Mouse (Mus musculus) neural tube, embryonic 11.5 days (tissue): Measurements from ENCODE around the gene Lefty1. TPM values are rescaled to one million over a fixed set of nuclear protein-coding genes. Genes with fewer than 3 reads are reported as not detected.

Experiments
- ATAC-seq: fragments of 200-750 bp; cut with Nextera tagmentation; 2 replicates; pipeline ENCODE4 v1.8.0; 2017; ENCODE audit warnings: moderate number of reproducible peaks, mild to moderate bottlenecking, moderate TSS enrichment, moderate library complexity; ENCODE audit not compliant: insufficient read depth, low FRiP score, low TSS enrichment
- DNase-seq: peaks from one replicate; pipeline ENCODE4 v3.0.0-alpha.2; 2015; ENCODE audit warnings: low spot score
- H3K27ac ChIP-seq: fragments of 300-500 bp; sonication (generic); 2 replicates; pipeline ENCODE4 v1.5.1; 2014; ENCODE audit warnings: low read depth, mild to moderate bottlenecking, low read length
- H3K27me3 ChIP-seq: fragments of 300-500 bp; sonication (generic); 2 replicates; pipeline ENCODE4 v1.6.1; 2014; ENCODE audit warnings: mild to moderate bottlenecking, low read length, mixed read lengths; ENCODE audit not compliant: control insufficient read depth, insufficient read depth
- H3K36me3 ChIP-seq: fragments of 300-500 bp; sonication (generic); 2 replicates; pipeline ENCODE4 v1.6.1; 2014; ENCODE audit warnings: mild to moderate bottlenecking, low read length, moderate library complexity, mixed read lengths; ENCODE audit not compliant: control insufficient read depth, insufficient read depth
- H3K4me1 ChIP-seq: fragments of 300-500 bp; sonication (generic); 2 replicates; pipeline ENCODE4 v1.6.1; 2014; ENCODE audit warnings: low read length, mixed read lengths; ENCODE audit not compliant: control insufficient read depth, insufficient read depth
- H3K4me2 ChIP-seq: fragments of 300-500 bp; sonication (generic); 2 replicates; pipeline ENCODE4 v1.6.1; 2014; ENCODE audit warnings: low read depth, mild to moderate bottlenecking, moderate library complexity
- H3K4me3 ChIP-seq: fragments of 300-500 bp; sonication (generic); 2 replicates; pipeline ENCODE4 v1.5.1; 2014; ENCODE audit warnings: low read depth, low read length
- H3K9ac ChIP-seq: fragments of 300-500 bp; sonication (generic); 2 replicates; pipeline ENCODE4 v1.6.1; 2014; ENCODE audit warnings: mild to moderate bottlenecking, low read length
- H3K9me3 ChIP-seq: fragments of 300-500 bp; sonication (generic); 2 replicates; pipeline ENCODE4 v1.6.1; 2016; ENCODE audit warnings: low read length; ENCODE audit not compliant: control insufficient read depth
- WGBS: fragments of 180-500 bp; shearing (Covaris S2); extraction: QIAGEN DNeasy Blood & Tissue Kit; methylation state at CpG from one replicate; pipeline ENCODE4 v1.1.7; 2014; 5-methylcytosine and 5-hydroxymethylcytosine counted together
- polyA plus RNA-seq: library from polyadenylated mRNA; unstranded; fragments of >200 nt; fragmentation: Nextera tagmentation; extraction: Ambion mirVana; gene quantifications from 2 replicates; pipeline ENCODE4 v1.2.1, GENCODE M21; 2014

The Lefty1 gene
- polyA plus RNA-seq, 1 experiment from 2014 or later = 0.41 TPM

- H3K9ac ChIP-seq = no peak overlapping the region
- WGBS = 87% methylated on average over 5 of the region's 5 CpGs
- H3K4me3 ChIP-seq = no peak overlapping the region
- H3K36me3 ChIP-seq = no peaks in the 10 kb centered on the region; the same call in 1 of the 2 replicates
- DNase-seq = no peak
- H3K9me3 ChIP-seq = no peaks in the 10 kb centered on the region
- no peak overlapping the region for H3K4me2 ChIP-seq
- no peaks in the 10 kb centered on the region for H3K27me3 ChIP-seq
- no peaks in the 10 kb centered on the region; the same call in 1 of the 2 replicates for H3K4me1 ChIP-seq
- H3K27ac ChIP-seq = no peak overlapping the region
- ATAC-seq = no peak
Measured at GRCm38 (mm10) chr1:180912792-180913191, 22.0 kb upstream of the Lefty1 start.

- DNase-seq (no peak), ATAC-seq (no peak)
- no peak overlapping the region for H3K4me2 ChIP-seq
- H3K9me3 ChIP-seq = no peaks in the 10 kb centered on the region
- H3K4me1 ChIP-seq = no peaks in the 10 kb centered on the region; the same call in 1 of the 2 replicates
- WGBS = 56% methylated on average over 4 of the region's 4 CpGs
- H3K27ac ChIP-seq = no peak overlapping the region
- H3K9ac ChIP-seq = no peak overlapping the region
- H3K36me3 ChIP-seq = no peaks in the 10 kb centered on the region
- no peak overlapping the region for H3K4me3 ChIP-seq
- H3K27me3 ChIP-seq = no peaks in the 10 kb centered on the region
Measured at GRCm38 (mm10) chr1:180913797-180914196, 21.0 kb upstream of the Lefty1 start.

- ATAC-seq = no peak
- no peaks in the 10 kb centered on the region for H3K9me3 ChIP-seq
- H3K36me3 ChIP-seq = no peaks in the 10 kb centered on the region
- H3K9ac ChIP-seq = no peak overlapping the region
- DNase-seq = no peak
- no peak overlapping the region for H3K27ac ChIP-seq
- 91% methylated on average over 11 of the region's 11 CpGs for WGBS
- no peaks in the 10 kb centered on the region for H3K4me1 ChIP-seq
- no peaks in the 10 kb centered on the region for H3K27me3 ChIP-seq
- no peak overlapping the region for H3K4me2 ChIP-seq
- H3K4me3 ChIP-seq = no peak overlapping the region
Measured at GRCm38 (mm10) chr1:180916425-180916824, 18.4 kb upstream of the Lefty1 start.

GRCm38 (mm10) chr1:180917053-180917452, 17.8 kb upstream of the Lefty1 start:
- DNase-seq (no peak), ATAC-seq (no peak)
- Histone ChIP-seq H3K4me3 (no peak overlapping the region), H3K27ac (no peak overlapping the region), H3K9me3 (no peaks in the 10 kb centered on the region), H3K4me2 (no peak overlapping the region), H3K27me3 (no peaks in the 10 kb centered on the region), H3K4me1 (no peaks in the 10 kb centered on the region), H3K9ac (no peak overlapping the region), H3K36me3 (no peaks in the 10 kb centered on the region)
- 63% methylated on average over 1 of the region's 1 CpGs for WGBS

GRCm38 (mm10) chr1:180919686-180920085, 15.1 kb upstream of the Lefty1 start:
- no peak for DNase-seq
- 38% methylated on average over 8 of the region's 8 CpGs for WGBS
- Histone ChIP-seq H3K9ac (no peak overlapping the region), H3K36me3 (no peaks in the 10 kb centered on the region), H3K27ac (no peak overlapping the region), H3K4me3 (no peak overlapping the region), H3K4me2 (no peak overlapping the region), H3K9me3 (no peaks in the 10 kb centered on the region), H3K27me3 (no peaks in the 10 kb centered on the region), H3K4me1 (no peaks in the 10 kb centered on the region)
- no peak for ATAC-seq

- no peak overlapping the region for H3K9ac ChIP-seq
- no peak for DNase-seq
- H3K27ac ChIP-seq = no peak overlapping the region
- H3K36me3 ChIP-seq = no peaks in the 10 kb centered on the region
- no peak overlapping the region for H3K4me2 ChIP-seq
- no peaks in the 10 kb centered on the region for H3K9me3 ChIP-seq
- H3K4me3 ChIP-seq = no peak overlapping the region
- H3K4me1 ChIP-seq = no peaks in the 10 kb centered on the region
- H3K27me3 ChIP-seq = no peaks in the 10 kb centered on the region
- ATAC-seq = no peak
- WGBS = 63% methylated on average over 6 of the region's 6 CpGs
Measured at GRCm38 (mm10) chr1:180922273-180923048, 12.4 kb upstream of the Lefty1 start.

- Histone ChIP-seq H3K9me3 (no peaks in the 10 kb centered on the region), H3K4me3 (no peak overlapping the region), H3K9ac (no peak overlapping the region), H3K27me3 (0 out of 2 replicates have a peak, but pooled peaks cover 2% of the 10 kb centered on the region), H3K4me1 (no peaks in the 10 kb centered on the region), H3K4me2 (no peak overlapping the region), H3K27ac (no peak overlapping the region), H3K36me3 (no peaks in the 10 kb centered on the region)
- ATAC-seq = no peak
- 15% methylated on average over 2 of the region's 2 CpGs for WGBS
- DNase-seq = no peak
Measured at GRCm38 (mm10) chr1:180924737-180925136, 10.1 kb upstream of the Lefty1 start.

GRCm38 (mm10) chr1:180926286-180926685, 8.5 kb upstream of the Lefty1 start:
- 80% methylated on average over 4 of the region's 4 CpGs for WGBS
- no peaks in the 10 kb centered on the region for H3K9me3 ChIP-seq
- H3K4me2 ChIP-seq = no peak overlapping the region
- 0 out of 2 replicates have a peak, but pooled peaks cover 2% of the 10 kb centered on the region for H3K27me3 ChIP-seq
- H3K4me1 ChIP-seq = no peaks in the 10 kb centered on the region
- ATAC-seq = no peak
- no peak overlapping the region for H3K27ac ChIP-seq
- no peak overlapping the region for H3K4me3 ChIP-seq
- H3K9ac ChIP-seq = no peak overlapping the region
- no peak for DNase-seq
- H3K36me3 ChIP-seq = no peaks in the 10 kb centered on the region

GRCm38 (mm10) chr1:180929599-180929998, 5.2 kb upstream of the Lefty1 start:
- Histone ChIP-seq H3K27ac (no peak overlapping the region), H3K4me2 (no peak overlapping the region), H3K36me3 (no peaks in the 10 kb centered on the region), H3K4me1 (no peaks in the 10 kb centered on the region; the same call in none of the 2 replicates), H3K4me3 (no peak overlapping the region), H3K9ac (no peak overlapping the region), H3K9me3 (no peaks in the 10 kb centered on the region), H3K27me3 (peaks cover 13% of the 10 kb centered on the region)
- 45% methylated on average over 2 of the region's 2 CpGs for WGBS
- ATAC-seq = no peak
- no peak for DNase-seq
